Mouse (Mus musculus): ENCODE measurements at regions not wholly inside any gene's neighbourhood (a gene's known extent, or its start where the extent isn't known, plus 50 kb on each side); places are given as distances from the start of the nearest gene placed in this dataset.

DNA sequence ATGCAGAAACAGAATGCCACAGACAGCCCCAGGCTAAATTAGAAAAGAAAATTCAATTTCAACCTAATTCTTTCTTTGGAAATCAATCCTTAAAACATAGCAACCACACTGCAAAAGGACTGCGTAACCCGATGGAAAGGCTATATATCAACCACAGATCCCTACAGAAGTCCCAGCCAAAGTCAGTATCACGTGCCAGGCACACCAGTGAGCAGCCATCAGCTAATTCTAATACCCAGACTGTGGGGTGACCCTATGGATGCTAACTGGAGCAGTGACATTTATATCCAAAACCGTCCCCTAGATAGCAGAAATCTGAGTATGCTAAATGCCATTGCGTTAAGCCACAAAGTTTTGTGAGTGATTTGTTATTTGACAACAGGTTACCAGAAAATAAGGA is 286.5 kb upstream of the N6amt1 start:
- TF ChIP-seq HCFC1 (IDR thresholded peaks at IDR 0.05; ENCODE audit: borderline replicate concordance, insufficient read depth, low read length) (no peak), ZNF384 (IDR thresholded peaks at IDR 0.05; ENCODE audit: low read depth, low read length) (no peak)

Measured in ES-E14 (cell line).